Mouse (Mus musculus) cortical plate, adult 2 months (tissue): Measurements from ENCODE around the gene Fkbpl. TPM values are rescaled to one million over a fixed set of nuclear protein-coding genes. Genes with fewer than 3 reads are reported as not detected.

ENCODE experiments used
- H3K27ac ChIP-seq: fragments of 200-500 bp; 2 replicates; pipeline ENCODE4 v1.5.1; 2012; ENCODE audit warnings: low read length, control low read depth, inconsistent platforms; ENCODE audit not compliant: insufficient read depth
- H3K4me1 ChIP-seq: fragments of 200-500 bp; 2 replicates; pipeline ENCODE4 v1.6.1; 2011; ENCODE audit warnings: low read length; ENCODE audit not compliant: control insufficient read depth, insufficient read depth
- H3K4me3 ChIP-seq: fragments of 200-500 bp; 2 replicates; pipeline ENCODE4 v1.5.1; 2011; ENCODE audit warnings: mild to moderate bottlenecking, low read length, control low read depth; ENCODE audit not compliant: insufficient read depth
- CTCF ChIP-seq: fragments of 200-500 bp; IDR thresholded peaks from 2 replicates; pipeline ENCODE4 v1.5.1; 2011; ENCODE audit warnings: mild to moderate bottlenecking, control low read depth, low read length; ENCODE audit not compliant: insufficient read depth; ENCODE audit errors: extremely low read depth
- POLR2A ChIP-seq: fragments of 200-500 bp; IDR thresholded peaks from 2 replicates; pipeline ENCODE4 v1.6.1; 2011; ENCODE audit warnings: mild to moderate bottlenecking, low read length, control low read depth; ENCODE audit not compliant: insufficient read depth; ENCODE audit errors: extremely low read depth
- polyA plus RNA-seq: library from polyadenylated mRNA; depleted of rRNA; stranded (reverse); fragments of >200 nt; gene quantifications from 2 replicates; pipeline ENCODE4 v1.2.3, GENCODE M21; 2012

Gene Fkbpl
- polyA plus RNA-seq, 1 experiment, result 7.8 TPM

- H3K4me3 ChIP-seq, result peak overlapping the region; percentile 61
- TF ChIP-seq CTCF (no peak), POLR2A (no peak)
- no peak overlapping the region for H3K27ac ChIP-seq
- H3K4me1 ChIP-seq, result peaks cover 9% of the 10 kb centered on the region
Observed at GRCm38 (mm10) chr17:34606186-34607039, 38.2 kb upstream of the Fkbpl start.

DNA sequence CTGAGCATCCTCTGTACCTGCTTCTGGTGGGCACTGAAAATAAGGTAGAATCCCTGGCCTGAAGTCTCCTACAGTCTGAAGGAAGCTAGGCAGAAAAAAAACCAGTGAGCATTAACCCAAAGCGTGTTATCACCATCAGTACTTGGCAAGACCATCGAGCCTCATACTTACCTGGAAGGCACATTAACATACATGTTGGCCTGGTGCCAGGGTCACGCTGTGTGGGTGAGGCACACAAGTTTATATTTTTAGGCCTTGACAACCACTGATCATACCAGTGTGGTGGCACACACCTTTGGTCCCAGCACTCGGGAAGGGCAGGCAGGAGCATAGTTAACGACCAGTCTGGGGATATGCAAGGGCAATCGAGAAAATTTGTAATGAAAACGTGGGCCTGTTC, 36.6 kb upstream of the Fkbpl start:
- no peak overlapping the region for H3K27ac ChIP-seq
- peaks cover 9% of the 10 kb centered on the region for H3K4me1 ChIP-seq
- TF ChIP-seq POLR2A (no peak), CTCF (no peak)
- no peak overlapping the region for H3K4me3 ChIP-seq

GRCm38 (mm10) chr17:34611050-34611449, 33.5 kb upstream of the Fkbpl start:
- Histone ChIP-seq H3K4me1 (peaks cover 8% of the 10 kb centered on the region), H3K27ac (no peak overlapping the region), H3K4me3 (no peak overlapping the region)
- no peak for TF ChIP-seq POLR2A
- TF ChIP-seq CTCF, result no peak

GRCm38 (mm10) chr17:34613054-34613645, 31.4 kb upstream of the Fkbpl start:
- TF ChIP-seq POLR2A (no peak), CTCF (no peak)
- Histone ChIP-seq H3K4me3 (no peak overlapping the region), H3K4me1 (peaks cover 5% of the 10 kb centered on the region), H3K27ac (no peak overlapping the region)

- no peak overlapping the region for H3K4me3 ChIP-seq
- peaks cover 4% of the 10 kb centered on the region for H3K4me1 ChIP-seq
- H3K27ac ChIP-seq, result peak overlapping the region; percentile 27; the same call in 1 of the 2 replicates
- TF ChIP-seq POLR2A, result 0 out of 2 replicates have a peak, but pooled peaks have one; percentile 18
- no peak for TF ChIP-seq CTCF
Observed at GRCm38 (mm10) chr17:34613830-34614229, 30.7 kb upstream of the Fkbpl start.

GRCm38 (mm10) chr17:34615871-34616270, 28.7 kb upstream of the Fkbpl start, which contains the start of gene Egfl8:
Gene Egfl8, minus strand, starts transcription at chr17:34615971.
- H3K27ac ChIP-seq, result 0 out of 2 replicates have a peak within 1 kb of the TSS, but pooled peaks have one; percentile 35
- no peak within 1 kb of the TSS for H3K4me3 ChIP-seq

DNA sequence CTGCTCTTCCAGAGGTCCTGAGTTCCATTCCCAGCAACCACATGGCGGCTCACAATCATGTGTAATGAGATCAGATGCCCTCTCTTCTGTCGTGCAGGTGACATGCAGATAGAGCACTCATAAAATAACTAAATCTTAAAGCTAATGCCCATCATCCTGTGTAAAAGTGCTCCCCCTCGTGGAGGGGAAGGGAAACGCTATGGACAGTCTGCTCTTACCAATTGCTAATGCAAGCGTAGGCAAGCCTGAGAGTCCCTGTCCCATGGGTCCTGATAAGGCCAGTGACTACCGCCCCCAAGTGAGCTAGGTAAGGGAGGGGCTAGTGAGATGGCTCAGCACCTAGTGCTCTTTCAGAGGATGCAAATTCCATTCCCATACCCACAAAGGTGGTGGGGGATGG, 25.6 kb upstream of the Fkbpl start:
- Histone ChIP-seq H3K27ac (no peak overlapping the region), H3K4me3 (no peak overlapping the region)

More at GRCm38 (mm10) chr17:34615871-34616270, 28.7 kb upstream of the Fkbpl start, which contains the start of gene Egfl8:
- TF ChIP-seq CTCF, result no peak
- no peak for TF ChIP-seq POLR2A
- peaks cover 3% of the 10 kb centered on the region for H3K4me1 ChIP-seq

GRCm38 (mm10) chr17:34621006-34621405, 23.6 kb upstream of the Fkbpl start:
- no peak overlapping the region for H3K27ac ChIP-seq
- no peaks in the 10 kb centered on the region for H3K4me1 ChIP-seq
- H3K4me3 ChIP-seq, result no peak overlapping the region
- TF ChIP-seq CTCF (no peak), POLR2A (no peak)

More for the DNA sequence above, 25.6 kb upstream of the Fkbpl start:
- H3K4me1 ChIP-seq, result no peaks in the 10 kb centered on the region
- peak; percentile 88 for TF ChIP-seq CTCF
- TF ChIP-seq POLR2A, result no peak

- Histone ChIP-seq H3K27ac (no peak overlapping the region), H3K4me1 (no peaks in the 10 kb centered on the region; the same call in 1 of the 2 replicates), H3K4me3 (no peak overlapping the region)
- TF ChIP-seq POLR2A, result no peak
- 0 out of 2 replicates have a peak, but pooled peaks have one; percentile 17 for TF ChIP-seq CTCF
Observed at GRCm38 (mm10) chr17:34623161-34623560, 21.4 kb upstream of the Fkbpl start.

DNA sequence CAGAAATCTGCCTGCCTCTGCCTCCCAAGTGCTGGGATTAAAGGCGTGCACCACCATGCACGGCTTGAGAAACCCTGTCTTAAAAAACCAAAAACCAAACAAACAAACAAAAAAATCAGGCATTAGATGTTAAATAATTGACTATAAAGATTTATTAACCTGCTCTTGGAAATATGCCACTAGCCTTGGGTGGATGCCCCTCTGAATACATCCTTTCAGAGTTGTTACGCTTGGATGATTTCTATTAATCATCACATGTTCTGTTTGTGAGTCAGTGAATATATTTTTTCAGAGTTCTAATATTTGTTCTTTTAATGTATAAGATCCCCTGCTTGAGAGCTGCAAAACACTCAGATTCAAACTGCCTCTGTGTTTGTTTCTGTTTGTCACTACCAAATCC, 19.6 kb upstream of the Fkbpl start:
- no peak overlapping the region for H3K27ac ChIP-seq
- peaks cover 5% of the 10 kb centered on the region; the same call in 1 of the 2 replicates for H3K4me1 ChIP-seq
- no peak overlapping the region for H3K4me3 ChIP-seq
- TF ChIP-seq POLR2A, result no peak
- TF ChIP-seq CTCF, result no peak
